Mouse (Mus musculus) kidney, postnatal 36 days (tissue): ENCODE results near the gene Gpr62.
"Not testable (repeated sequence)": the region's sequence is repeated elsewhere in the genome, so short reads cannot be mapped to it uniquely, and the experiment has no call there.

ENCODE experiments used
- DNase-seq, 2 experiments: peaks; one replicate each; pipeline ENCODE4 v3.0.0; 2021 to 2022; ENCODE audit warnings: mixed read lengths in 2 of 2

Gpr62 gene

GRCm38 (mm10) chr9:106465571-106466200, at the start of gene Gpr62:
Gpr62 (minus strand) TSS chr9:106465938.
- no peak for DNase-seq

DNA sequence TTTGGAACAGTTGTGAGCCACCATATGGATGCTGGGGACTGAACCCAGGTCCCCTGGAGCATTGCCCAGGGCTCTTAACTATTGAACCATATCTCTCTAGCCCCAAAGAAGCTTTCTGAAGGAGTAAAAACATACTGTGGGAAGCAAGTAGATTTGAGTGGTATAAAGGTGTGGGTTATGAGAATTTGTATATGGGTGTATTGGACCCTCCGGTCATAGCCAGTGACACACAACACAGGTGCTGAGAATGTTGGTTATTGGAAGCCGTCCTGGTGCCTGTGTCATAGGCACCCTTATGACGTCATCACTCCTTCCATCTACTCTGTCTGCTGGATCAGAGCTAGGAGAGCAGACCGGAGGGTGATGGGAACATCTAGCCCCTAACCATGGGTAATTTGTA, 48.5 kb upstream of the Gpr62 start, which contains the start of gene Iqcf5:
Gene Iqcf5 (plus strand): TSS at position 301 of the 400 bp plus-strand sequence.
- DNase-seq = no peak

- no peak for DNase-seq
Measured at GRCm38 (mm10) chr9:106513566-106513965, 47.8 kb upstream of the Gpr62 start.

- no peak for DNase-seq
Measured at GRCm38 (mm10) chr9:106512729-106513450, 47.2 kb upstream of the Gpr62 start.

- DNase-seq = no peak
Measured at GRCm38 (mm10) chr9:106509356-106509755, 43.6 kb upstream of the Gpr62 start.

- no peak for DNase-seq
Measured at GRCm38 (mm10) chr9:106504246-106504645, 38.5 kb upstream of the Gpr62 start.

- DNase-seq = no peak
Measured at GRCm38 (mm10) chr9:106501846-106502245, 36.1 kb upstream of the Gpr62 start.

GRCm38 (mm10) chr9:106499667-106500066, 33.9 kb upstream of the Gpr62 start, which contains the start of gene Iqcf1:
Iqcf1 (plus strand) TSS chr9:106499967.
- DNase-seq = no peak

DNA sequence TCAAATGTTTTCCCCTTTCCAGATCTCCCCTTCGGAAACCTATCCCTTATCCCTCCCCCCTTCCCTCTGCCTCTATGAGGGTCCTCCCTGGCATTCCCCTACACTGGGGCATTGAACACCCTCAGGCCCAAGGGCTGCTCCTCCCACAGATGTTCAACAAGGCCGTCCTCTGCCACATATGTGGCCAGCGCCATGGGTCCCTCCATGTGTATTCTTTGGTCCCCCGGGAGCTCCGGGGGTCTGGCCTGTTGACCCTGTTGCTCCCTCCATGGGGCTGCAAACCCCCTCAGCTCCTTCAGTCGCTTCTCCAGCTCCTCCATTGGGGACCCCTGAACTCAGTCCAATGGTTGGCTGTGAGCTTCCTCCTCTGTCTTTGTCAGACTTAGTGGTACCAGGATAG, 21.9 kb upstream of the Gpr62 start:
- DNase-seq = not testable (repeated sequence)

DNA sequence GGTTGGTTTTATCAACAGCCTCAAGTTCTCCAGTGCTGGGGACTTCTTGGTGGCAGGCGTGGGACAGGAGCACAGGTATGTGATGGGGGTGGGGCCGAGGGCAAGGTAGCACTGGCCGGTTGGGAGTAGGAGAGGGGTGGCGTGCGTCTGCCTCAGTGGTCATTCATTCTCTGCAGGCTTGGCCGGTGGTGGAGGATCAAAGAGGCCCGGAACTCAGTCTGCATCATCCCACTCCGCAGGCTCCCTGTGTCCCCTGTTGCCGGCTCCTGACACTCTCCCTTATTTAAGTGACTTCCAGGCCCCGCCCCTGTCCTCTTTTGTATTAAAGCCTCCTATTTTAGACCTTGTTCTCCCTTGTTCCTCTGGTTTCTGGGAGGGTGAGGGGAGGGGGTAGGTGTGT, 19.3 kb upstream of the Gpr62 start:
- no peak for DNase-seq

- DNase-seq = no peak
Measured at GRCm38 (mm10) chr9:106483606-106484005, 17.9 kb upstream of the Gpr62 start.

DNA sequence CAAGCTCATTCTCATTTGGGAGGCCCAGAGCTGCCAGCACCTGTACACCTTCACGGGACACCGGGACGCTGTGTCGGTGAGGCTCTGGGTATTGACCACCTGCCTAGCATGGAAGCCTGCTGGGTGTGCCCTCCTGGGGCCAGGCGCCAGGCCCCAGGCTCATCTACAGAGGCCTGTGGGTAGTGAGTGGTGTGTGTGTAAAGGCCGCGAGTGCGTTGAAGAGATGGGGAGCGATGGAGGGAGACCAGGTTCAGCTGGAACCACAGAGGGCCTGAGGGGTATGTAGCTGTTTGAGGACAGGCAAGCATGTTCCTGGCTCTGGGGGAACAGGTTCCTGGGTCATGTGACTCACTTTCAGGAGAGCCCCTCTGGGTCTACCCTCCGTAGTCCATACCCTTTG, 17.4 kb upstream of the Gpr62 start:
- no peak for DNase-seq

DNA sequence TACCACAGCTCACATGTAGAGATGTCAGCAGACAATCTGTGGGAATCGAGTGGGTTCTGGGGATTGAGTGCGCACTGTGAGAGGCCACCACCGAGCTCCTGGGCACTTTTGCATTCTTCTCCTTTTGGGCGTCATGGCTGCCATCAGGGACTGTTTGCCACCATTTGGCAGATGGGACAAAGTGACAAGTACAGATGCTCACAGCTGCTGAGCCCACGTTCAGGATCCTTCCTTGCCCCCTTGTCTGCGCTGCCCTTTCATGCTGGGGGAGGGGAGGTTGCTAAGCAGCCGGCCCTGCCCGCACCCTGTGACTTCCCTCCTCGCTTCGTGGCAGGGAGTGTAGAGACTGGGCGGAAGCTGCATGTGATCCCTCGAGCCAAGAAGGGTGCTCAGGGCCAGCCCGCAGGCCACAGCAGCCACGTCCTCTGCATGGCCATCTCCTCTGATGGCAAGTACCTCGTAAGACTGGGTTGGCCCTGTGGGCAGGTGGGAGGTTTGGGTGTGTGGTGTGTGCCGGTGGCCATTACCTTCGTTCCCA, 16.9 kb upstream of the Gpr62 start:
- no peak for DNase-seq

- no peak for DNase-seq
Measured at GRCm38 (mm10) chr9:106481676-106482075, 15.9 kb upstream of the Gpr62 start.

DNA sequence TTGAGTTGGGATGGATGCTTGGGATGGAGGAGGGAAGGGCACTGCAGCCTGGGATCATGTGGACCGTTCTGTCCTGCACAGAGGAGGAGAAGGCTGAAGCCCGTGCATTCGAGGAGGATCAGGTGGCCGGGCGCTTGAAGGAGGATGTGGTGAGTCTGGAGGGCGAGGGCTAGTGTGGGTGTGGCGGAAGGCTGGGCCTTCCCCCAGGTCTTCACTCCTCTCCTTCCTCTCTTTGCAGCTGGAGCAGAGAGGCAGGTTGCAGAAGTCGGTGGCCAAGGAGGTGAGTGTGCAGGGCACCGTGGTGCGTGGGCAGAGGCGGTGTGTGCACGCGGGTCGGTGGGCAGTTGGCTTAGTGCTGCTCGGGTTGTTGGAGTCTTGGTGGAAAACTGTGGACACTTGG, 15.3 kb upstream of the Gpr62 start:
- no peak for DNase-seq

- no peak for DNase-seq
Measured at GRCm38 (mm10) chr9:106480541-106480940, 14.8 kb upstream of the Gpr62 start.

- DNase-seq = no peak
Measured at GRCm38 (mm10) chr9:106478101-106478500, 12.4 kb upstream of the Gpr62 start.

DNA sequence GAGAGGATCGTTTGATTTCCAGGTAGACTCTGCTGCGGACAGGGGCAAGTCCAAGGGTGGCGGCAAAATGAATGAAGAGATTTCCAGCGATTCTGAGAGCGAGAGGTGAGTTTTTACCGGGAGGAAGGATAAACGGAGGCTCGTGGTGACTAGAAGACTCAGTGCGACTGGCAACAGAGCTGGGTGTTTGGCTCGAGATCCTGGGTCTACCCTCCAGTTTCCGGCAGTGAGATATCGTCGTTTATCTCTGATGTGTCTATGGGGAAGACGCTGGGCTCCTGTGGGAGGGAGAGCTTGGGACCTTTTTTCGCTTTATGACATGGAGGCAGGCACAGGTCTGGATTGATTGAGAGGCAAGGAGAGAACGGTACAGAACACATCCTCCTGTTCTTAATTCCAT, 11.9 kb upstream of the Gpr62 start:
- no peak for DNase-seq

- DNase-seq = peak; percentile 98 to 100
Measured at GRCm38 (mm10) chr9:106476924-106477484, 11.3 kb upstream of the Gpr62 start, which contains the start of gene Parp3. Parp3 (minus strand) TSS chr9:106476949.

DNA sequence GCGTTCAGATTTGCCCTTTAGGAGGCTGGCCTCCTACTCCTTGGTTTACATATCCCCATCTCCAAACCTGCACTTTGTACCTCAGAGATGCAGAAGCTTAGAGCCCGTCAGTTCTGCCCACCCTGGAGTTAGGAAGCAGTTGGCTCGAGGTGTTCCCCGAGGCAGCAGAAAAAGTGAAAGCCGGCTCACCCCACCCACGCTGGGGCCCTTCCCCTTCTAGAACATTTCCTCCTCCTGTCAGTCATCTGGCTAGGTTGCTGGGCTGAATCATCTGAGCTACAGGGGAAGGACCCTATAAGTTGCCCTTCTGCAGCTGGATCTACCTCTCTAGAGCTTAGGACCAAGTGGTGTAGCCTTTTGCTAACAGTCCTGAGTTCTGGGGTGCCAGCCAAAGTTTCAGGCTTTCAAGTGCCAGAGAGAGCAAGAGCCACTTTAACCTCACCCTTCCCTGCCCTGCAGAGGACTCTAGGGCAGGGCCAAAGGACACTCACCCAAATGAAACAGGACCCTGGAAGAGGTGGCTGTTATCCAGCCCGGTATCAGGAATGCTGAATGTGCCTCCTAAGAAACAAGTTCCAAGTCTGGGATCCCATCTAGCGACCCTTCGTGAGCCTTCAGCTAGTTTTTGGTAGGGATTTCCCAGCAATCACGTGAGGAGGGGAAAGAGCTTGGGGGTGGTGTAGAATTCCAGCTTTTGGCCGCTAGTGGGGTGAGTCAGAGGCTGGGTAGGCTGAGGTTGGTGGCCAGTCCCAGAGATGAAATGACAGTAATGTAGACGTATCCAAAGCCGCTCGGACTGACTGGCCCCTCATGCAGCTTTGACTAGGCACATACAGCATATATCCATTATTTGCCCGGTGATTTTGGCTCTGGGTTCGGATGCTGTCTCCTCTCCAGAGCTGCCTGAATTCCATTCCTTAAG, 10.5 kb upstream of the Gpr62 start:
- peak; percentile 72 to 77 for DNase-seq

GRCm38 (mm10) chr9:106475663-106476001, 9.9 kb upstream of the Gpr62 start, which contains the start of gene Rrp9:
Rrp9 (plus strand) TSS chr9:106475963.
- DNase-seq = no peak

- DNase-seq = peak; percentile 43 to 52
Measured at GRCm38 (mm10) chr9:106475046-106475445, 9.3 kb upstream of the Gpr62 start.

DNA sequence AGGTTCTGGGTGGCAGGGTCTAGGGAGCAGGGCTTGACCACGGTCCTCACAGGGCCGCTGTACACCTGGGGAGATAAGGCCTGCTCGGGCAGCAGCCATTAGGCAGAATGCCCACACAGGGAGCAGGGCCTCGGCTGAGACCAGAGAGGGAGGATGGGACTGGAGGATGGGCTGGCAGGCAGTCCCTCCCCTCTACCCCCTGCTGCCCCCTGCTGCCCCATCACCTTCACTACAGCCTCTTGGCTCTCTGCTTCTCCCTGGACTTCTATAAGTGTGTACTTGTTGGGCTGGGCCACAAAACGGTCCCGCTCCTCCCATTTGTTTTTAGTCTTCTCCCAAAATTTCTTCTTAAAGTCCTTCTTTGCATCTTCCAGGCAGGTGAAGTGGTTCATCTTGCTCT, 8.7 kb upstream of the Gpr62 start:
- peak; percentile 74 to 84 for DNase-seq
